Comparison of ENCODE assay signal across 25 mouse cellular contexts in the genomic region with DNA sequence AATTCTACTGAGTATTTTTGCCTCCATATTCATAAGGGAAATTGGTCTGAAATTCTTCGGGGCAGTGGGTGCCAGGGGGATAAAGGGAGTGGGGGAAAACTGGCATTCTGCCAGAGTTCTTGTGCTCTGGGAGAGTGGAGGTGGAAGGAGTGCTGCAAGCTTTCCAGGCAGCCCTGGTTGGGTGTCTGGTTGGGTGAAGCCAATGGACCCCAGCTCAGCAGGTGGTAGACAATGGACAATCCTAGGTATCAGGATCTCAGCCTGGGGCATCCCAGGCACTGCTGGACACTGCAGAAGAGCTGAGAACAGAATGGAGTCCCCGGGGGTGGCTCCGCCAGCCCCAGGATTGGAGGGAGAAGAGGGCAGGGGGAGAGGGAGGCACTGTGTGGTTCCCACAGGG. TPM values are rescaled to one million over a fixed set of nuclear protein-coding genes. Genes with fewer than 3 reads are reported as not detected.
"Had no signal": no experiment of that assay in that cellular context is flagged by ENCODE, and none has a peak within 500 bp of the region (broad histone marks: within the 10 kb centered on the region; RNA-seq: fewer than 3 reads in every experiment).

No protein-coding gene starts in this region.

- H3K27ac ChIP-seq: kidney, postnatal 0 days; layer of hippocampus, adult 2 months; liver, embryonic 14.5 days; midbrain, embryonic 12.5 days; neural tube, embryonic 12.5 days; neural tube, embryonic 15.5 days; stomach, embryonic 15.5 days had no signal

- H3K27me3 ChIP-seq: midbrain, embryonic 12.5 days; neural tube, embryonic 12.5 days; neural tube, embryonic 15.5 days; stomach, embryonic 15.5 days had no signal

- H3K4me3 ChIP-seq: layer of hippocampus, adult 2 months; midbrain, embryonic 12.5 days; myocyte; neural tube, embryonic 12.5 days; neural tube, embryonic 15.5 days; stomach, embryonic 15.5 days had no signal

- H3K4me1 ChIP-seq: midbrain, embryonic 12.5 days; neural tube, embryonic 12.5 days; neural tube, embryonic 15.5 days; stomach, embryonic 15.5 days had no signal

- H3K36me3 ChIP-seq: stomach, embryonic 15.5 days had no signal

- H3K4me2 ChIP-seq: liver, embryonic 11.5 days; lung, embryonic 14.5 days; midbrain, embryonic 12.5 days; neural tube, embryonic 12.5 days; neural tube, embryonic 15.5 days; stomach, embryonic 15.5 days had no signal

- DNase-seq: kidney, adult 2 months; kidney, postnatal 25 days; layer of hippocampus, adult 9-11 months; liver, postnatal 0 days; lung, embryonic 14.5 days; lung, postnatal 14 days; lung, postnatal 4 days; right cerebral cortex, adult 18-20 months; right cerebral cortex, postnatal 14 days; right cerebral cortex, postnatal 4 days; thymus, adult 18-20 months; thymus, postnatal 36 days had no signal

- H3K9ac ChIP-seq: liver, embryonic 14.5 days; liver, postnatal 0 days; lung, embryonic 14.5 days; midbrain, embryonic 12.5 days; neural tube, embryonic 12.5 days; neural tube, embryonic 15.5 days; stomach, embryonic 15.5 days had no signal

- ATAC-seq: liver, postnatal 0 days; midbrain, embryonic 16.5 days had no signal

- H3K9me3 ChIP-seq: midbrain, embryonic 12.5 days; neural tube, embryonic 15.5 days; stomach, embryonic 15.5 days had no signal

RNA-seq across cellular contexts. Expression of a gene that starts 22.1 kb away (rescaled TPM):
- total RNA-seq: megakaryocyte progenitor cell, adult 5-6 weeks; megakaryocyte-erythroid progenitor cell, adult 5-6 weeks; monocyte, adult 5-6 weeks had no signal
